9 mouse cellular contexts compared by ENCODE assay signal in the genomic region with DNA sequence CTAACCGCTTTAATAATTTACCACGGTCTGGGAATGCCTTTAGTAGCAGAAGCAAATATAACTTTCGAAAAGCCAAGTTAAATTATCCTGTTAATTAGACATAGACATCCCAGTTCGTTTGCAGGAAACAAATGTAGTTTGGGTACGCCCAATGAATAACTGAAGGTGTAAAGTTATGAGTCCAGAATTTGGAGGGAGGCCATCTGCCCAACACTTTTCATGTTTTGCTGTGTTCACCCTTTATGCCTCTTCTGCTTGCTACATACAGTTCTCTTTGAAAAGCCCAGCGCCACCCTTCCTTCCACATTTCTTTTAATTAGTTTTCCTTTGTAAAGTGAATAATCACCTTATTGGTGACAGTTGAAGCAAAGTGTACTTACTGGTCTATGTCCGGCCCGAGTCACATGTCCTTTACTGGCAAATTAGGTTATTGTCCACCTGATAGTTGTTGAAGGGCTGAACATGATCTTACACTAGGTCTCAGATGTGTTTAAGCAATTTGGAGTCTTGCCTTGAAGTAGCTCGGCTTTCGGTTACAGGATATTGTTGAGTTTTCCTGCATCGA. TPM values are rescaled to one million over a fixed set of nuclear protein-coding genes. Genes with fewer than 3 reads are reported as not detected.
DNase-seq lines count a peak whose midpoint lies in the region; ATAC-seq lines count a peak whose summit lies in the region.
"Had no signal": no experiment of that assay in that cellular context is flagged by ENCODE, and none has a peak within 500 bp of the region (broad histone marks: within the 10 kb centered on the region; RNA-seq: fewer than 3 reads in every experiment).

No protein-coding gene starts in this region.

- H3K4me2 ChIP-seq in kidney, embryonic 15.5 days: peak overlapping the region; percentile 64
- peak overlapping the region; percentile 62 for H3K4me2 ChIP-seq in hindbrain, embryonic 13.5 days
- H3K4me2 ChIP-seq in midbrain, embryonic 14.5 days (ENCODE audit: low read length): peak overlapping the region; percentile 70

- ATAC-seq in kidney, embryonic 15.5 days (replicated peaks; ENCODE audit: low FRiP score): no peak
- no peak for ATAC-seq in hindbrain, embryonic 13.5 days (ENCODE audit: low FRiP score)
- no peak for ATAC-seq in midbrain, embryonic 14.5 days (ENCODE audit: low FRiP score, low TSS enrichment)

- WGBS in kidney, embryonic 15.5 days: 27% methylated on average over 11 of the region's 11 CpGs
- WGBS in hindbrain, embryonic 13.5 days: 48% methylated on average over 11 of the region's 11 CpGs
- 57% methylated on average over 11 of the region's 11 CpGs for WGBS in midbrain, embryonic 14.5 days

- peaks cover 30% of the 10 kb centered on the region for H3K4me1 ChIP-seq in kidney, embryonic 15.5 days
- H3K4me1 ChIP-seq in hindbrain, embryonic 13.5 days (replicated peaks): peaks cover 31% of the 10 kb centered on the region
- peaks cover 25% of the 10 kb centered on the region for H3K4me1 ChIP-seq in midbrain, embryonic 14.5 days (ENCODE audit: control insufficient read depth, insufficient read depth, low read length)

- H3K9me3 ChIP-seq in kidney, embryonic 15.5 days (replicated peaks): no peaks in the 10 kb centered on the region
- no peaks in the 10 kb centered on the region for H3K9me3 ChIP-seq in hindbrain, embryonic 13.5 days
- H3K9me3 ChIP-seq in midbrain, embryonic 14.5 days (ENCODE audit: control insufficient read depth, low read length): no peaks in the 10 kb centered on the region

- DNase-seq in kidney, postnatal 10 days: no peak
- peak; percentile 35 for DNase-seq in adipocyte (ENCODE audit: low spot score)
- no peak for DNase-seq in midbrain, embryonic 14.5 days
- no peak for DNase-seq in left cerebral cortex, postnatal 14 days (ENCODE audit: low spot score in 2 of 2)
- no peak for DNase-seq in ovary, postnatal 10 days (ENCODE audit: low spot score)
- DNase-seq in cerebellum, postnatal 10 days: no peak
- DNase-seq: adrenal gland, postnatal 14 days had no signal

- peak overlapping the region; percentile 97 for H3K9ac ChIP-seq in kidney, embryonic 15.5 days
- peak overlapping the region; percentile 98 for H3K9ac ChIP-seq in hindbrain, embryonic 13.5 days
- peak overlapping the region; percentile 95 for H3K9ac ChIP-seq in midbrain, embryonic 14.5 days (replicated peaks; ENCODE audit: low read length)

- H3K36me3 ChIP-seq in kidney, embryonic 15.5 days: peaks cover 2% of the 10 kb centered on the region; the same call in 1 of the 2 replicates
- 0 out of 2 replicates have a peak, but pooled peaks cover 2% of the 10 kb centered on the region for H3K36me3 ChIP-seq in hindbrain, embryonic 13.5 days
- no peaks in the 10 kb centered on the region for H3K36me3 ChIP-seq in midbrain, embryonic 14.5 days (ENCODE audit: control insufficient read depth, insufficient read depth, low read length)

- H3K27me3 ChIP-seq in kidney, embryonic 15.5 days: no peaks in the 10 kb centered on the region
- no peaks in the 10 kb centered on the region for H3K27me3 ChIP-seq in hindbrain, embryonic 13.5 days
- H3K27me3 ChIP-seq in midbrain, embryonic 14.5 days (ENCODE audit: control insufficient read depth, insufficient read depth, low read length): no peaks in the 10 kb centered on the region

- H3K4me3 ChIP-seq in kidney, embryonic 15.5 days (replicated peaks): peak overlapping the region; percentile 84
- peak overlapping the region; percentile 99 for H3K4me3 ChIP-seq in hindbrain, embryonic 13.5 days
- peak overlapping the region; percentile 89 for H3K4me3 ChIP-seq in midbrain, embryonic 14.5 days (replicated peaks; ENCODE audit: low read depth, low read length)

- peak overlapping the region; percentile 96 for H3K27ac ChIP-seq in kidney, embryonic 15.5 days
- H3K27ac ChIP-seq in hindbrain, embryonic 13.5 days: peak overlapping the region; percentile 97
- H3K27ac ChIP-seq in midbrain, embryonic 14.5 days (replicated peaks; ENCODE audit: low read depth, low read length): peak overlapping the region; percentile 93

- intact Hi-C loops in left cerebral cortex, postnatal 14 days (cut with DNase I): no loop called here

RNA-seq across cellular contexts. Expression of a gene that starts 1.1 kb away (rescaled TPM):
- polyA plus RNA-seq in kidney, embryonic 15.5 days (2015; fragmentation: Nextera tagmentation; extraction: Ambion mirVana): 56.1 and 64.2 TPM in 2 replicates
- 50.4 and 52.4 TPM in 2 replicates for polyA plus RNA-seq in hindbrain, embryonic 13.5 days (2015; fragmentation: Nextera tagmentation; extraction: Ambion mirVana)
- polyA plus RNA-seq in midbrain, embryonic 14.5 days (2014; fragmentation: Nextera tagmentation; extraction: Ambion mirVana): 50.4 and 57.0 TPM in 2 replicates
- total RNA-seq in left cerebral cortex, postnatal 14 days (2021): 10 to 100 TPM; 46.9 to 53.5 TPM

RNA-seq across cellular contexts. Expression of a gene that starts 52.1 kb away (rescaled TPM):
- 49.3 and 50.5 TPM in 2 replicates for polyA plus RNA-seq in kidney, embryonic 15.5 days (2015; fragmentation: Nextera tagmentation; extraction: Ambion mirVana)
- 17.3 and 18.1 TPM in 2 replicates for polyA plus RNA-seq in hindbrain, embryonic 13.5 days (2015; fragmentation: Nextera tagmentation; extraction: Ambion mirVana)
- 11.8 and 16.4 TPM in 2 replicates for polyA plus RNA-seq in midbrain, embryonic 14.5 days (2014; fragmentation: Nextera tagmentation; extraction: Ambion mirVana)
- 1 to 10 TPM; 8.1 to 8.9 TPM for total RNA-seq in left cerebral cortex, postnatal 14 days (2021)
